In the genomic region with DNA sequence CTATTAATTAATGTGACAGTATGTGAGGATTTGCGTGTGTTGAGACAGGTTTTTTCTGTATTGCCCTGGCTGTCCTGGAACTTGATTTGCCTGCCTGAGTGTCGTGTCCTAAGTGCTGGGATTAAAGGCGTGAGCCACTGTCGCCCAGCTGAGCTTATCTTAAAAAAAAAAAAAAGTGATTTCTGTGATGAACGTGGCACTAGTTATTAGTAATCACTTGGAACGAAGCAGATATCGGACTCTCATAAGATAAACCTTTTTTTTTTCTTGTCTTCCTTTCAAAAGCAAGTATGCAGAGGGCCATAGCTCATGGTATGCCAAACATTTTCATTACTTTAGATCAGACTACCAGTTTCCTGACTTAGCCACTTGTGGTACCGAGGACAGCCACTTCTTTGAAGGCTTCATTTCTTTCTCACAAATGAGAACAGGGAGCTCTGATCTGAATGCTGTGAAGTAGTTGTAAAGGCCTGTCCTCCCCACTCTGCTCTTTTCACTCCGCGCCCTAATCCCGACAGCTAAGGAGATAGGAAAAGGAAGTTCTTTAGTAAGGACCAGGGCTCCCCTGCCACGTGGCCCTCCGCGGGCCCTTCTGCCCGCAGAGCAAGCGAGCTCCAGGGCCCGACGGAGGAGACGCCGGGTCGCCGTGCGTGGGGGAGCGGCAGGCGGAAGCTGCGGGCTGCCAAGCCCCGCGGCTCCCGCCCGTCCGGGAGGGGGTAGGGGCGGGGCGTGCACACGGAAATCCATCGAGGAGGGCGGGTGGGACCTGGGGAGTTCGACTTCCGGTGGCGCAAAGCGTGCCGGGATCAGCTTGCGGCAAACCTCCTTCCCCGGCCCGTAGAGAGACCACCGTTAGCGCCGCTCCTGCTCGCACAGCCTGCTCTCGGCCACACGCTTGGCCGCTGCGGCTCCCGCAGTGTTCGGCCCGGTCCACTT, we compare ENCODE assay signal across 8 mouse cellular contexts. TPM values are rescaled to one million over a fixed set of nuclear protein-coding genes. Genes with fewer than 3 reads are reported as not detected.
A peak's percentile ranks its signal among the peaks of the same experiment; 100 is the strongest.
DNase-seq lines count a peak whose midpoint lies in the region; ATAC-seq and TF ChIP-seq lines count a peak whose summit lies in the region.

A gene (plus strand): TSS at position 771 of the 936 bp plus-strand sequence.

- WGBS in kidney, embryonic 14.5 days: 3% methylated on average over 53 of the region's 55 CpGs
- WGBS in liver, adult 2 months: 5% methylated on average over 55 of the region's 55 CpGs
- 2% methylated on average over 54 of the region's 55 CpGs for WGBS in stomach, embryonic 15.5 days

- peaks cover 7% of the 10 kb centered on the region; the same call in 1 of the 2 replicates for H3K36me3 ChIP-seq in kidney, embryonic 14.5 days (ENCODE audit: control insufficient read depth, insufficient read depth, low read length)
- H3K36me3 ChIP-seq in liver, adult 2 months (ENCODE audit: control insufficient read depth, insufficient read depth, low read length): peaks cover 8% of the 10 kb centered on the region
- no peaks in the 10 kb centered on the region for H3K36me3 ChIP-seq in stomach, embryonic 15.5 days

- no peaks in the 10 kb centered on the region for H3K27me3 ChIP-seq in kidney, embryonic 14.5 days (ENCODE audit: control insufficient read depth, insufficient read depth, low read length)
- H3K27me3 ChIP-seq in liver, adult 2 months (ENCODE audit: control insufficient read depth, insufficient read depth, low read length): no peaks in the 10 kb centered on the region
- no peaks in the 10 kb centered on the region for H3K27me3 ChIP-seq in stomach, embryonic 15.5 days (replicated peaks)

- peak within 1 kb of the TSS; percentile 88 for H3K4me3 ChIP-seq in bone marrow macrophage, adult 2 months (ENCODE audit: insufficient read depth, low read length)
- H3K4me3 ChIP-seq in embryonic fibroblast, embryonic 13.5 days (ENCODE audit: insufficient read depth, low read length): peak within 1 kb of the TSS; percentile 97
- peak within 1 kb of the TSS; percentile 96 for H3K4me3 ChIP-seq in kidney, embryonic 14.5 days (ENCODE audit: low read length)
- peak within 1 kb of the TSS; percentile 99 for H3K4me3 ChIP-seq in liver, adult 2 months (ENCODE audit: insufficient read depth, low read depth, low read length)
- H3K4me3 ChIP-seq in stomach, embryonic 15.5 days (replicated peaks): peak within 1 kb of the TSS; percentile 73

- peak; percentile 98 for ATAC-seq in kidney, embryonic 14.5 days (ENCODE audit: low FRiP score, low TSS enrichment)
- peak; percentile 96 for ATAC-seq in stomach, embryonic 15.5 days (ENCODE audit: insufficient read depth, low FRiP score, low read depth)

- peak within 1 kb of the TSS; percentile 88 for H3K27ac ChIP-seq in bone marrow macrophage, adult 2 months (ENCODE audit: insufficient read depth, low read depth, low read length)
- H3K27ac ChIP-seq in embryonic fibroblast, embryonic 13.5 days (ENCODE audit: insufficient read depth, low read length): peak within 1 kb of the TSS; percentile 92
- peak within 1 kb of the TSS; percentile 84 for H3K27ac ChIP-seq in kidney, embryonic 14.5 days (ENCODE audit: low read depth, low read length)
- H3K27ac ChIP-seq in liver, adult 2 months (replicated peaks; ENCODE audit: insufficient read depth, low read depth, low read length): peak within 1 kb of the TSS; percentile 94
- peak within 1 kb of the TSS; percentile 96 for H3K27ac ChIP-seq in stomach, embryonic 15.5 days

- peaks cover 27% of the 10 kb centered on the region for H3K4me1 ChIP-seq in bone marrow macrophage, adult 2 months (ENCODE audit: control insufficient read depth, insufficient read depth, low read length)
- no peaks in the 10 kb centered on the region for H3K4me1 ChIP-seq in embryonic fibroblast, embryonic 13.5 days (ENCODE audit: control insufficient read depth, insufficient read depth, low read length)
- peaks cover 10% of the 10 kb centered on the region for H3K4me1 ChIP-seq in kidney, embryonic 14.5 days (ENCODE audit: control insufficient read depth, insufficient read depth, low read length)
- H3K4me1 ChIP-seq in liver, adult 2 months (ENCODE audit: control insufficient read depth, insufficient read depth, low read length): peaks cover 12% of the 10 kb centered on the region
- H3K4me1 ChIP-seq in stomach, embryonic 15.5 days: 0 out of 2 replicates have a peak, but pooled peaks cover 5% of the 10 kb centered on the region

- peak; percentile 34; the same call in 1 of the 2 replicates for TF ChIP-seq POLR2A in bone marrow macrophage, adult 2 months (IDR thresholded peaks at IDR 0.05; ENCODE audit: borderline replicate concordance, low read depth, low read length)
- peak; percentile 79 for TF ChIP-seq POLR2A in embryonic fibroblast, embryonic 13.5 days (IDR thresholded peaks at IDR 0.05; ENCODE audit: low read depth, low read length)
- TF ChIP-seq POLR2A in liver, adult 2 months (IDR thresholded peaks at IDR 0.05; ENCODE audit: extremely low read depth, insufficient read depth, low read length): peak; percentile 62

- H3K79me2 ChIP-seq in liver, adult 2 months (ENCODE audit: control insufficient read depth, insufficient read depth, low read length): peaks cover 14% of the 10 kb centered on the region; the same call in 1 of the 2 replicates

- TF ChIP-seq CTCF in bone marrow macrophage, adult 2 months (IDR thresholded peaks at IDR 0.05; ENCODE audit: low read depth, low read length): no peak
- no peak for TF ChIP-seq CTCF in embryonic fibroblast, embryonic 13.5 days (IDR thresholded peaks at IDR 0.05; ENCODE audit: borderline replicate concordance, insufficient read depth, low read length)
- no peak for TF ChIP-seq CTCF in liver, adult 2 months (IDR thresholded peaks at IDR 0.05; ENCODE audit: low read depth, low read length)

- peak within 1 kb of the TSS; percentile 52 for H3K4me2 ChIP-seq in kidney, embryonic 14.5 days (replicated peaks; ENCODE audit: low read depth, low read length)
- H3K4me2 ChIP-seq in stomach, embryonic 15.5 days: peak within 1 kb of the TSS; percentile 75

- no peaks in the 10 kb centered on the region for H3K9me3 ChIP-seq in kidney, embryonic 14.5 days (ENCODE audit: control insufficient read depth, low read length)
- no peaks in the 10 kb centered on the region for H3K9me3 ChIP-seq in stomach, embryonic 15.5 days

- DNase-seq in B cell, adult 2 months: peak; percentile 86 to 87
- peak; percentile 82 to 83 for DNase-seq in heart, adult 9 months (ENCODE audit: low spot score in 2 of 2)
- DNase-seq in liver, adult 2 months (ENCODE audit: extremely low read depth, low read depth, low spot score): peak; percentile 79
- DNase-seq in naive thymus-derived CD4-positive, alpha-beta T cell, adult 2 months (ENCODE audit: low read depth): peak; percentile 91

- H3K9ac ChIP-seq in kidney, embryonic 14.5 days (ENCODE audit: low read depth, low read length): peak within 1 kb of the TSS; percentile 95
- H3K9ac ChIP-seq in liver, adult 2 months (ENCODE audit: low read depth, low read length): peak within 1 kb of the TSS; percentile 99
- peak within 1 kb of the TSS; percentile 98 for H3K9ac ChIP-seq in stomach, embryonic 15.5 days

RNA-seq across cellular contexts. Expression of the gene that starts here (rescaled TPM):
- polyA plus RNA-seq in bone marrow macrophage, adult 2 months (2012; ENCODE audit: insufficient read depth, insufficient read length, missing spikeins): 56.9 and 58.4 TPM in 2 replicates
- polyA plus RNA-seq in embryonic fibroblast, embryonic 13.5 days (2011; ENCODE audit: insufficient read length, low read depth, missing spikeins): 32.9 and 34.8 TPM in 2 replicates
- polyA plus RNA-seq in kidney, embryonic 14.5 days (2014; fragmentation: Nextera tagmentation; extraction: Ambion mirVana): 37.2 and 49.9 TPM in 2 replicates
- 11.3 and 13.0 TPM in 2 replicates for total RNA-seq in liver, adult 2 months (2014; rRNA removed)
- polyA plus RNA-seq in liver, adult 2 months (2012; rRNA removed): 9.6 and 9.8 TPM in 2 replicates
- 39.7 and 41.1 TPM in 2 replicates for polyA plus RNA-seq in stomach, embryonic 15.5 days (2015; fragmentation: Nextera tagmentation; extraction: Ambion mirVana)

Comparison
In these comparisons a context has a peak if more than half of its experiments do, and no peak if none do; other contexts are left out.
1. Peak in every context shown above with its lines: DNase-seq, ATAC-seq, H3K4me3 ChIP-seq and H3K27ac ChIP-seq.